Mouse (Mus musculus) layer of hippocampus, adult 9-10 months (tissue): ENCODE data around the gene Hnrnpa1.
"Not testable (repeated sequence)": the region's sequence is repeated elsewhere in the genome, so short reads cannot be mapped to it uniquely, and the experiment has no call there.

Experiments used
- DNase-seq: peaks from one replicate; pipeline ENCODE4 v3.0.0; 2022; ENCODE audit warnings: low spot score

The Hnrnpa1 gene

DNA sequence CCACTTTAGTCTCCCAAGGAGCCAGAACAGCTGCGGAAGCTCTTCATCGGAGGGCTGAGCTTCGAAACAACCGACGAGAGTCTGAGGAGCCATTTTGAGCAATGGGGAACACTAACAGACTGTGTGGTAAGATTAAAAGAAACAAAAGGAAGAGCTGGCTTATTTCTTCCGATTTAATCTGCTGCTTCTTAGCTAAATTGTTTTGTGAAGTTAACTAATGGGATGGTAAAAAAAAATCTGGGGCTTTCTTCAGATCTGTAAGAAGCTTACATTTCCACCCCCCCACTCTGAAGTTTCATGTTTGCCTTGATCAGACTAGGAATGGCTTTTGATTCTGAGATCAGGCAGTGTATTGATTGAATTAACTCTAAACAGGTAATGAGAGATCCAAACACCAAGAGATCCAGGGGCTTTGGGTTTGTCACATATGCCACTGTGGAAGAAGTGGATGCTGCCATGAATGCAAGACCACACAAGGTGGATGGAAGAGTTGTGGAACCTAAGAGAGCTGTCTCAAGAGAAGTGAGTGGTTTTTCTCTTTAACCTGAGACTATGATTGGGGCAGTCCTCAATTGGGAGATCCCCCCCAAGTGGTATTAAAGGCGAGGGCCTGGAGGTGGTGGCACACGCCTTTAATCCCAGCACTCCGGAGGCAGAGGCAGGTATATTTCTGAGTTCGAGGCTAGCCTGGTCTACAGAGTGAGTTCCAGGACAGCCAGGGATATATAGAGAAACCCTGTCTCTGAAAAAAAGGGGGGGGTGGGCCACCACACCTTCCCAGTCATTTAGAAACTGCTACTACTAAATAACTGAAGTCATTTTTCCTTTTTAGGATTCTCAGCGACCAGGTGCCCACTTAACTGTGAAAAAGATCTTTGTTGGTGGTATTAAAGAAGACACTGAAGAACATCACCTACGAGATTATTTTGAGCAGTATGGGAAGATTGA lies 1.1 kb downstream of the Hnrnpa1 start:
- DNase-seq: not testable (repeated sequence)

DNA sequence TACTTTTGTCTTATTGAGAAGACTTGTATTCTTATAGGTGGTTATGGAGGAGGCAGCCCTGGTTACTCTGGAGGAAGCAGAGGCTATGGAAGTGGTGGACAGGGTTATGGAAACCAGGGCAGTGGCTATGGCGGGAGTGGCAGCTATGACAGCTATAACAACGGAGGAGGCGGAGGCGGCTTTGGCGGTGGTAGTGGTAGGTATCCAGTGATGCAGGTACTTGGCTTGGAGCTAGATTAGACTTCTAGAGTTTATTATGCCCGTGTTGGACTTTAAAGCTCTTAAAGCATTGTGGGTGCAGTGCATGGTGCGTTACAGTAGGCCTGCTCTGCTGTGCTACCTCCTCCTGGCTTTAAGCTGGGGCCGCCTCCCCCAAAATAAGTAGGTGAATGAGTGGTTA lies 2.7 kb downstream of the Hnrnpa1 start:
- no peak for DNase-seq

DNA sequence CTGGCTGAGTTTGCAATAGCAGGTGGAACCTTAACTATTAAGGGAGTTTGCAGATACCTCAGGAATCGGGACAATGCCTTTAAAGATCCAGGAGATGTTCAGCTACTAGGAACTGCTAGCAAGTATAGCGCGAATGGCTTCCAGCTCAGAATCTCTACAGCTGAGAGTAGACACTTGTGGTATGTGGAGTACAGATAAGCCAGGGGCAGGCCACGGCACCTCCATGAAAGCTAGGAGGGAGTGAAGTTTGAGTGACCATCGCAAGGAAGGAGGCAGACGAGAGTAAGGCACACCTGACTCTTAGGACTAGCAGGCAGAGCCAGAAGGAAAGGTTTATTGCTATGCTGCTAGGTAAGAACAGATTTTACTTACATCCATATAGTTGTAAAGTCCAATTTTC lies 5.4 kb downstream of the Hnrnpa1 start:
- no peak for DNase-seq

DNA sequence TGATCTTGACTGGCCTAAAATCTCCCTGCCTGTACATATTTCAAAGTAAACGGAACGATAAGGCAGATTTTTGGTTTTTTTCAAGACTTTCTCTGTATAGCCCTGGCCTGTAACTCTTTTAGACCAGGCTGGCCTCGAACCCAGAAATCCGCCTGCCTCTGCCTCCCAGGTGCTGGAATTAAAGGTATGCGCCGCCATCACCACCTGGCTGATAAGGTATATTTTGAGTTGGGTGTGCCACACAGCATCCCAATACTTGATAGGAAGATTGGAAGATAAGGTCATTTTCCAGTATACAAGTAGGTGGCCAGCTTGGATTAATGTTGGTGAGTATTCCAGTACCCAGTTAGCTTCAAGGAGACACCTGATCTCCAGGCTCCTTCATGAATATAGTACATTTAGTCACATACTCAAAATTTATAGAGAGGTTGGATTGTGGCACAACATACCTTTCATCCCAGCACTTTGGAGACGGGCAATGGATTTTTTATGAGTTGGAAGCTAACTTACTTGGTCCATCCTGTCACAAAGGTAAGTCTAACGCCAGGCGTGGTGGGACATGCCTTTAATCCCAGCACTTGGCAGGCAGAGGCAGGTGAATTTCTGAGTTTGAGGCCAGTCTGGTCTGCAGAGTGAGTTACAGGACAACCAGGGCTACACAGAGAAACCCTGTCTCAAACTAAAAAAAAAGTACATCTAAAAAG lies 7.0 kb downstream of the Hnrnpa1 start:
- DNase-seq: no peak

DNA sequence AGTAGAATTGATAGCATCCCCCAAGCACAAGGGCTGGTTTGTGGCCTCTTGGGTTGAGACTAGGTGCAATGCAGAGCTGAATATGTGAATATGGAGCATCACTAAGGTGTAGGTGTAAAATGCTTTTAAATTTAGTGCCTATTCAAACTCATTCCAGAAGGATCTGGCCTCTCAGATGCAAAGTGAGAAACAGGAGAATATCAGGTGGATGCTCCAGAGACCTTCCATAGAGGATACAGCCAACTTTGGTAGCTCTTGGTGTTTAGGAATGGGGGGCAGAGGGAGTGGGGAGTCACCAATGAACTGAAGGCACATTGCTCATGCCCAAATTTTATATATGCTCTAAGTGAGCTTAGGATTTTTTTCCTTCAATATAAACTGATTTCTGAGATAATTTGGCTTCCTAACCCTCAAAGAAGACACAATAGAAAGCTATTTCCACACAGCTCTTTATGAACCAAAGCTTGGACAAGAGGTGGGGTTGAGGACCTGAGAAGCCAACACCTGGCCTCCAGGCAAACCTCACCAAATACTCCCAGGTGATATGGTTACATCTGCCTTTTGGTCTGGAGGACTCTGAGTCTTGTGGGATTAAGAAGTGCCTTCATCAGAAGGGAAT lies 7.7 kb downstream of the Hnrnpa1 start:
- DNase-seq: no peak

DNA sequence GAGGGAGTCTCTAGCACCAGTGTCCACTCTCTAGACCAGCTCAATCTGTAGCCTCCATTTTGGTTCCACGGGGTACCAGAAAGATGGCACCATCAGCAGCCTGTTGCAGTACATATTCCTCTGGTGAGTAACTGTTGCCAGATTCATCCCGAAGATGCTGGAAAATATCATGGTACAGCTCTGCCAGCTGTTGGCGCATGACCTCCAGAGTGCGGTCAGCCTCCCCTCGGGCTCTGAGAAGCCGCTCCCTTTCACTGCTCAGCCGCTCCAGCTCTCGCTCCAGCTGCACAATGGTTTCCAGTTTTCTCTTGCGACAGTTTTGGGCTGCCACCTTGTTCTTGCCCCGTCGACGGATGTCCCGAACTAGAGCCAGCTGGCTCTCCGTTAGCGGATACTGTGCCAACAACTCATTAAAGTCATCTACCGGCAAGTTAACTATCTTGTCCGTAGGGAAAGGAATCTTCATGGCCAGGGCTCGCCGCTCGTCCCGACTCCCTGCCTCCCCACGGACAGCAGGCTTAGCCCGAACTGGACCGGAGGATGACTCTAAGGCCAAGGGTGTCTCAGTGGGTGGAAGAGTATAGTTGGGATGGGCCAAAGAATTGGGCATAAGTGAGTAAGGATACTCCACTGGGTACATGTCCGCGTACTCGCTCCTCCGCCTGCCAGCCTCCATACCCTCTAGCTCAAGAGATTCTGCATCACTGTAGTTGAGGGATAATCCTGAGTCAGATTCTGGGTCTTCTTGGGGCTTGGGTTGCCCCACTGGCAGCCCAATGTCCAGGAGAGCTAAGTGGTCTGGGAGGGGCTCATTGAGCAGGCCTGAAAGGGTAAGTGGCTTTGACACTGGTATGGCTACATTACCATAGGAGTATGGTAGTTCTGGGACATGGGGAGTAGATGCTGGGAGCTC lies 8.4 kb downstream of the Hnrnpa1 start:
- DNase-seq: no peak

DNA sequence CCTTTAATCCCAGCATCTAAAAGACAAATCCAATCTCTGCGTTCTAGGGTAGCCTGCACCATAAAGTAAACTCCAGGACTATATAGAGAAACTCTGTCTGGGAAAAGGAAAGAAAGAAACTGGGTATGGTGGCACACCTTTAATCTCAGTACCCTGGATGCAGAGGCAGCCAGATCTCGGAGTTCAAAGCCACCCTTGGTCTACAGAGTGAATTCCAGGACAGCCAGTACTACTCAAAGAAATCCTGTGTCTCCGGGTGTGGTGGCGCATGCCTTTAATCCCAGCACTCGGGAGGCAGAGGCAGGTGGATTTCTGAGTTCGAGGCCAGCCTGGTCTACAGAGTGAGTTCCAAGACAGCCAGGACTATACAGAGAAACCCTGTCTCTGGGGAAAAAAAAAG lies 9.3 kb downstream of the Hnrnpa1 start:
- not testable (repeated sequence) for DNase-seq

DNA sequence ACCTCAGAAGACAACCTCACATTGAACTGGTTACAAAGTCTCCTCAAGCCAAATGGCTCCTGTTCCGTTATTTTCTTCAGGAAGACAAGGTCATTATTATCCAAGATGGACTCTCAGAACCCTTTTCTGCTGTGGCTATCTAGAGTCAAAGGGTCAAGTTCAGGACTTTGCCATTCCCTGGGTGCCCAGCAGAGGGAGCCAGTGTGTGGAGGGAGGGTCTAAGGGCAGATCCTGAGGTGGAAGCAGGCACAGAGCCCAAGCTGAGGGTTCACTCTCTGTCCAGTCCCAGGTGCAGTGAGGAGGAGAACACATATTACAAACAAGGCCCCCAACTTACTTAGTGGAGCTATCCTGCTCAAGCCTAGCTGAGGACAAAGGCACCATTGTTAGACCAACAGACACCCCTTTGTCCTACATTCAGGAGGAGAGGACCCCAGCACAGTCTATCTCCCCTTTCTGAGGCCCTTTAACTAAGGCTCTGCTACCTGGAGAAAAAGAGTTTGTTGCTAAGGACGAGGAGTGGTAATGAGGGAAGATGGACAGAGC lies 10.0 kb downstream of the Hnrnpa1 start:
- no peak for DNase-seq

DNA sequence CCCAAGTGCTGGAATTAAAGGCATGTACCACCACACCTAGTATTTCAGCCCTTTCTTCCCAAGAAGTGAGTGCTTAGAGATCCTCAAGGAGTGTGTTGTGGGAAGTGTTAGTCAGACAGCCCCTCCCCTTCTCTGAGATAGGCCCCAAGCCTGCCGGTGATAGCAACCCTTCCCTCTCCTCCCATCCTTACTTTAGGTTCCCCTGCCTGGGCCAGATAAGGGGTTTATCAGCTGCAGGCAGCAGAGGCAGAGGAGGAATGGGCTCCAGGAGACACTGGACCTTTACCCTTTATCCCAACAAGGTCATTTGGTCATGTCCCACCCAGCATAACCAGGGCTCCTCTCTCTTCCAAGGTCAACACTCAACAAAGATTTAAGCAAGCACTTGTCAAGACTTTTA lies 11.4 kb downstream of the Hnrnpa1 start:
- no peak for DNase-seq

DNA sequence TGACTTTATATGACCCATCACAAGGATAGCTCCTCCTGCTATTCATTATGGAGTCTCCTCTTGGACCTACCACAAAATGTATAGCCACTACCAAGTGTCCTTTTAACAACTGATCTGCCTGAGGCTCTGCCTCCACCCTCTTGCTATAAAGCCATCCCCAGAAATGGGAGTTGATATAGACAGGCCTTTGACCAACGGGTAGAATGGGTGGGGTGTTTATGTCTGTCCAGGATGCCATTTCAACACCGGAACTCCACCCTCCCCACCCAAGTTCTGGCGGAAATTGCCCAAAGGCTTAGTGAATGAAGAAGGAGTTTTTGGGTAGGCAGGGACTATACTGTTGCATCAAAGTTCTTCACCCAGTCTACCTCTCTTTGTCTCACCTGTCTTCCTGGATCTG lies 12.4 kb downstream of the Hnrnpa1 start:
- DNase-seq: no peak

DNA sequence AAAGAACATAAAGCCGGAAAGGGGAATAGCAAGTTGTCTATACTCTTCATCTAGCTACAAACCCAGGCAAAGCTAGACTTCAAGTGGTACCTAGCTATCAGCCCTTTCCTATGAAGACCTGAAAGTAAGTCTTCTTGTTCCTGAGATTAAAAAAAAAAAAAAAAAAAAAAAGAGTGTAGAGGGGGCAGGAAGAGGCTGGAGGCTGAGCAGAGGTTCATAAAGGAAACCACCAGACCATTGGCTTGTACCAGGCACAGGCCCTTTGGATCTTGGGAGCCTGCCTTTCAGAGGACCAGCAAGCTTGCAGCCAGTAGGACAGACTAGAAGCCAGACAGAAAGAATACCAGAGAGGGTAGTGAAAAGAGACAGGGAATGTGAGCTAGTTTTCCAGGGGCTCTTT lies 13.1 kb downstream of the Hnrnpa1 start:
- DNase-seq: no peak

DNA sequence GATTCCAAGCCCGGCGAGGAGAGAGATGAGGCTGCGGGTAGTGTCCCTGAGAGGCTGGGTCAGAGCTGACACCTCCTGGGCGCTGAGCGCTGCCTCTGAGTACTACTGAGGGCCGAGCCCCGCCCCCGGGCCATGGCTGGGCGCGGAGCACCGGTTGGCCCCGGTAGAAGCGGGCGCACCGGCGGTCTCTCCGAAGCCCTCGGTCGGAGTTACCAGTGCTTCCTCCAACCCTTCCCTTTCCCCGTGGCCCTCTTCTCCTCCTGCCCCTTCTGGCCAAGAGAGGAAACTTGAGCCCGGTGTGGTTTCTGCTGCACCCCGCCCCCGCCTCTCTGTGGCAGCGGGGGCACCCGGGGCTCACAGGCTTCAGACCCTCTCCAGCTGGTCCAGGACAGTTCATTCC lies 14.9 kb downstream of the Hnrnpa1 start:
- no peak for DNase-seq

DNA sequence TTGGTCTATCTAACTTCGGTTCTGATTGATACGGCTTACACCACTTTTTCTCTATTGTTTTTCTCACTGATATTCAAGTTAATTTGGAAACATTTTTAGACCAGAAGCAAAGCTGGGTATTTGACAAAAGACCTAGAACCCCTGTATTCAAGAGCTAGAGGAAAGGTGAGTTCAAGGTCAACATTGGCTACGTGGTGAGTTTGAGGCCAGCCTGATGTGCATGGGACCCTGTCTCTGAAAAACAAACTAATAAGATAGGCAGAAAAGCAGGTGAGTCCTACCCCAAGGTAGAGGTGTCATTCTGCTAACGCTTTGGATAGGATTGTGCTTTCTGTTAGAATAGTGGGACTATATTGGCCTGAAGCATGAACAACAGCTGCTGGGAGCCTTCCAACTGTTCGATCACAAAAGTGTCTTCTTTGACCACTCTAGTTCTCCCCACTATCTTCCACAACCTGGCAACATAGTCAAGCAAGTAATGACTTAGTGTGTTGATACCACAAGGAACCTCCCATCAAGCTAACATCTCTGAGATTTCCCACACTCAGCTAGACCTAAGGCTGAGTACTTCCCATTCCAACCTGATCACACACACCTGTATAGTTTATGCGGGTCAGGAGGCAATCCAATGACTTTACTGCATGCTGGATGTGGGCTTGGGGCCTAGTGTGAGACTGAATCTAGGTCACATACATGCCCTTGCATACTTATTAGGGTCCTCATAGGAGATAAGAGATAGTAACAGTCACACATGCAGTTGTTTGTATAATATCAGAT lies 16.2 kb downstream of the Hnrnpa1 start:
- DNase-seq: no peak

DNA sequence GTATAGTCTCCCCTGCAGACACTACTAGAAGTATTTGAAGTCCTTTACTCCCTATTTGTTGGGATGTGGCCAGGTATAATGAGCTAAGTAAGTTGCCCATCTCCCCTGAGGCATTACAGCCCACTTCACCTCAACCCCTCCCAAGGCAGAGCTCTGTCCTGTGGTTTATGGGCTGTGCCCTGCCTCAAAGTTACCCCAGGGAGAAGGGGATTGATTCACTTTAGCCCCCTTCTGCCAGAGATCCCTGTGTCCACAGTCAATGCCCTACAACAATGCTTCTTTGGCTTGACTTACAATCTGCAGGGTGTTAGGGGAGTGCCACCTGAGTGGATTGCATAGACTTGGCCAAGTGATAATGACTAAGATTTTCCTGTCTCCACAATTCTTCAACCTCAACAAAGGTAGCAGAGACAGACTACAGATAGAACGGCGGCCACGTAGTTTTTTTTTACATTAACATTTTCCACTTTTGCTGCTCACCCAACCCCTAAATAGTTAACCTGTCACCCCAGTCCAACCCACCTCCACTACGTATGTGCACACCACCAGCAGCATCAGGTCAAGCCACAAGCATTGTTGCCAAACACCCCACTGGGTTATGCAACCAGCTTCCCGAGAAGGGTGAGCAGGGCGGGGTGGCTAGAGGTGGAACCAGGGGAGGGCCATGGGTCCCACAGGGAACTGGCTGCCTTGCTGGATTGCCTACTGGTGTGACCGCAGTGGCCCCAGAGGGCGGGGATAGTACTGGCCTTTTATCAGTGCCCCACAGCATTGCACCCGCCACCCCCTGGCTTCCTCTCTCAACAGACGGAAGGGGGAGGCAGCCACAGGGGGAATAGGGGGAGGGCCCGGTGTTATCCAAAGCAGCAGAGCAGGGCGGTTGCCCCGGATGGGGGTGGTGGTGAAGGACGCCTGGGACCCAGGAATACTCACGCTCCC lies 17.8 kb downstream of the Hnrnpa1 start, which contains the start of gene Nfe2:
TSS of gene Nfe2 (minus strand) at position 614 of the 939 bp plus-strand sequence.
- DNase-seq: no peak

DNA sequence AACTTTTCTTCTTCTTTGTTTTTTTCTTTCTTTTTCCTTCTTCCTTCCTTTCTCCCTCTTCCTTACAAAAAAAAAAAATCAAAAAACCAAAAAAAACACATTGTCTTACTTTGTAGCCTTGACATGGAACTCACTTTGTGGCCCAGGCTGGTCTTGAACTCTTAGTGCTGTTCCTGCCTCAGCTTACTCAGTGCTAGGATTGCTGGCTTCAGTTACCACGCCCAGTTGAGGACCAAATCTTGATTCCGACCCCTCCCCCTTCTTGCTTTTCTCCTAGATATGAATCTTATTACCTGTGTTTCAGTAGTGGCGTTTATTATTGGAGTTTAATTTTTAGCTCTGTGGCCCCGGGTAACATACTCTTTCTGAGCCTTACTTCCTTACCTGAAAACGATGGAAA lies 18.9 kb downstream of the Hnrnpa1 start:
- DNase-seq: no peak

DNA sequence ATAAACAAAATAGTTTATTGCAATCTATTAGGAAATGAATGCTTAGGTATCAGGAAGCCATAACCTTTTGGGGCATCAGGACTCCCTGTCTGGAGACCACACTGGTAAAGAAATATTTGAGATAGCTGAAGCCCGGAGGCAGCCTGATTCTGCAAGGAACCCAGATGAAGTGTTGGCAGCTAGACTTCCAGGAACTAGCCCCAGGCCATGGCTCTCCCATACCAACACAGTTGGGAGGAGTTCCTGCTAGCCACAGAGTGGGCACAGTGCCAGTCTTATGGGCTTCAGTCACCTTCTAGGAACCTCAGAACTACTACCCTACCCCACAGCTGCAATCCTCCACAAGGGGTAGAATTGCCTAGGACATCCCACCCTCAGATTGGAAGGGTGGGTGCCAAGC lies 19.8 kb downstream of the Hnrnpa1 start:
- DNase-seq: no peak

DNA sequence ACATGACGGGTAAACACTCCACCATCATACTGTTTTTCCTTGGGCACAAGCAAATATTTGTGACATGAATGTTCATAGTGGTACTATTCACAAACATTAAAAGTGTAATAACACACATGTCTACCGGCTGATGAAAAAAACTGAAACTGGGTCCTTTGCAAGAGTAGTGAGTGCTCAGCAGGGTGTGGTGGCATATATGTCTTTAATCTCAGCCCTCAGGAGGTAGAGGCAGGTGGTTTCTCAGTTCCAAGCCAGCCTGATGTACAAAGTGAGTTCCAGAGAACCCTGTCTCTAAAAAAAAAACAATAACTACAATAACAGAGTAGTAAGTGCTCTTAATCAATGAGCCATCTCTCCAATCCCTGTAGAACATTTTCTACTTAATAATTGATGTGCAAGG lies 24.6 kb downstream of the Hnrnpa1 start:
- no peak for DNase-seq

DNA sequence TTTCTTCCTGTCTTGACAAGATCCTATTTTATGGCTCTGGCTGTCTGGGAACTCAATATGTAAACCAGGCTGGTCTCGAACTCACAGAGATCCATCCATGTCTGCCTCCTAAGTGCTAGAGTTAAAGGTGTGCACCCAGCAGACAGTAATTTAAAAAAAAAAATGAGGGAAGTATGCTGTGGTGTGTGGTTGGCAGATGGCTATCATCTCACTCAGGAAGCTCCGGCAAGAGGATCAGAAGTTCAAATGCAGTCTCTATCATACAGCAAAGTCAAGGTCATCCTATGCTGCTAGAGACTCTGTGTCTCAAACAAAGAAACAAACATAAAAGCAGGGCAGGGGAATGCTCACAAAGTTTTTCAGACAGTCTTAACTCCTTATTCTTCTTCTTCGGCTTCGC lies 28.7 kb downstream of the Hnrnpa1 start:
- DNase-seq: no peak
